Mouse (Mus musculus) cerebellum, postnatal 10 days (tissue): ENCODE data around the gene Lingo2.

ENCODE experiments used
- DNase-seq, 2 experiments: peaks; one replicate each; pipeline ENCODE4 v3.0.0; 2021; ENCODE audit warnings: mixed read lengths in 2 of 2

Gene Lingo2

GRCm38 (mm10) chr4:36540664-36541360 is 410.7 kb downstream of the Lingo2 start:
- no peak for DNase-seq

- no peak for DNase-seq
Observed at GRCm38 (mm10) chr4:36533895-36534294, 417.7 kb downstream of the Lingo2 start.

GRCm38 (mm10) chr4:36490255-36490654 is 461.3 kb downstream of the Lingo2 start:
- peak in 1 of 2 experiments; percentile 4 for DNase-seq

- no peak for DNase-seq
Observed at GRCm38 (mm10) chr4:36435211-36435610, 516.3 kb downstream of the Lingo2 start.

GRCm38 (mm10) chr4:36426192-36426591 is 525.4 kb downstream of the Lingo2 start:
- no peak for DNase-seq

GRCm38 (mm10) chr4:36407350-36407749 is 544.2 kb downstream of the Lingo2 start:
- no peak for DNase-seq

GRCm38 (mm10) chr4:36368925-36369324 is 582.6 kb downstream of the Lingo2 start:
- no peak for DNase-seq

- peak; percentile 48 to 52 for DNase-seq
Observed at GRCm38 (mm10) chr4:36354401-36354800, 597.1 kb downstream of the Lingo2 start.

GRCm38 (mm10) chr4:36331741-36332140 is 619.8 kb downstream of the Lingo2 start:
- DNase-seq = no peak

- DNase-seq = no peak
Observed at GRCm38 (mm10) chr4:36325603-36326002, 625.9 kb downstream of the Lingo2 start.

- no peak for DNase-seq
Observed at GRCm38 (mm10) chr4:36313067-36313466, 638.5 kb downstream of the Lingo2 start.

- no peak for DNase-seq
Observed at GRCm38 (mm10) chr4:36311431-36311830, 640.1 kb downstream of the Lingo2 start.

- no peak for DNase-seq
Observed at GRCm38 (mm10) chr4:36305228-36305627, 646.3 kb downstream of the Lingo2 start.

- no peak for DNase-seq
Observed at GRCm38 (mm10) chr4:36289701-36290053, 661.9 kb downstream of the Lingo2 start.

GRCm38 (mm10) chr4:36288813-36289700 is 662.5 kb downstream of the Lingo2 start:
- peak; percentile 86 to 91 for DNase-seq

GRCm38 (mm10) chr4:36262436-36263169 is 688.9 kb downstream of the Lingo2 start:
- DNase-seq = no peak

GRCm38 (mm10) chr4:36186231-36186922 is 765.2 kb downstream of the Lingo2 start:
- DNase-seq = peak; percentile 84 to 87

GRCm38 (mm10) chr4:36183643-36184042 is 767.9 kb downstream of the Lingo2 start:
- DNase-seq = no peak

GRCm38 (mm10) chr4:36170099-36170498 is 781.4 kb downstream of the Lingo2 start:
- DNase-seq = no peak

GRCm38 (mm10) chr4:36131341-36131740 is 820.2 kb downstream of the Lingo2 start:
- DNase-seq = no peak

GRCm38 (mm10) chr4:36095482-36095881 is 856.1 kb downstream of the Lingo2 start:
- DNase-seq = no peak

- DNase-seq = no peak
Observed at GRCm38 (mm10) chr4:36081095-36081852, 870.3 kb downstream of the Lingo2 start.
